Mouse (Mus musculus): ENCODE measurements around the gene Cbx8.

DNA sequence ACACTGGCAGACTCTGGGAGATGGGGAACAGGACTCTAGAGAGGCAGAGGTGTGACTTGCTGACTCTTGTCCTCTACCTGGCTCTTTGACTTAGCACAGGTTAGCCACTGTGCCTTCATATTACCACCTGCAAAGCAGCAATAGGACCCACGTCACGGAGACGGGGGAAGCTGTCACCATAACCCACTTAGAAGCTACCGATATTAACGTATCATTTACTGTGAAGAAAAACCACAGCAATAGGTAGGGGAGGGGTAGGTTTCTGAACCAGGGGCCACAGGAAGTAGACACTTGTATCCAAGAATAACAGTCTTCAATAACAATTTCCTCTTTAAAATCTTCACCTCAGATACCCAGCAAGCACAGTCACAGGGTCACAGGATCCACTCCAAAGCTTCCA, 35.0 kb upstream of the Cbx8 start:
- TF ChIP-seq CTCF (IDR thresholded peaks at IDR 0.05; ENCODE audit: low read depth) (no peak), EP300 (IDR thresholded peaks at IDR 0.05; ENCODE audit: low read depth) (no peak)
